Mouse (Mus musculus) E14TG2a.4 (cell line): ENCODE measurements around the gene Thada.

ENCODE experiments used
- CTCF ChIP-seq: conservative IDR thresholded peaks from 2 replicates; pipeline ENCODE4 v1.5.1; 2014; ENCODE audit warnings: low read length
- NANOG ChIP-seq: IDR thresholded peaks from 2 replicates; pipeline ENCODE4 v1.6.1; 2014; ENCODE audit warnings: borderline replicate concordance, low read length, mixed read lengths
- POU5F1 ChIP-seq: IDR thresholded peaks from 2 replicates; pipeline ENCODE4 v1.6.1; 2014; ENCODE audit warnings: low read length, borderline replicate concordance

- TF ChIP-seq CTCF, result no peak
- no peak for TF ChIP-seq NANOG
- TF ChIP-seq POU5F1, result no peak
These were observed 11.2 kb upstream of the Thada start for GRCm38 (mm10) chr17:84477176-84477575.
